In genomic region chr6:112093300-112093699, GRCm38 (mm10) we compare ENCODE assay signal across 19 mouse cellular contexts.
A peak's percentile ranks its signal among the peaks of the same experiment; 100 is the strongest.
DNase-seq lines count a peak whose midpoint lies in the region; ATAC-seq and TF ChIP-seq lines count a peak whose summit lies in the region.
"Had no signal": no experiment of that assay in that cellular context is flagged by ENCODE, and none has a peak within 500 bp of the region (broad histone marks: within the 10 kb centered on the region; RNA-seq: fewer than 3 reads in every experiment).

No protein-coding gene starts in this region.

- no peaks in the 10 kb centered on the region for H3K9me3 ChIP-seq in intestine, postnatal 0 days (ENCODE audit: control insufficient read depth)
- H3K9me3 ChIP-seq in intestine, embryonic 15.5 days, result no peaks in the 10 kb centered on the region
- no peaks in the 10 kb centered on the region for H3K9me3 ChIP-seq in midbrain, embryonic 14.5 days (ENCODE audit: control insufficient read depth, low read length)
- no peaks in the 10 kb centered on the region for H3K9me3 ChIP-seq in midbrain, embryonic 13.5 days
- H3K9me3 ChIP-seq: embryonic facial prominence, embryonic 15.5 days; limb, embryonic 15.5 days; megakaryocyte, embryonic 14.5 days; stomach, embryonic 15.5 days had no signal

- H3K27me3 ChIP-seq in intestine, postnatal 0 days (replicated peaks; ENCODE audit: control insufficient read depth, insufficient read depth, low read length), result no peaks in the 10 kb centered on the region
- no peaks in the 10 kb centered on the region for H3K27me3 ChIP-seq in intestine, embryonic 15.5 days (replicated peaks)
- H3K27me3 ChIP-seq in midbrain, embryonic 14.5 days (ENCODE audit: control insufficient read depth, insufficient read depth, low read length), result no peaks in the 10 kb centered on the region
- no peaks in the 10 kb centered on the region for H3K27me3 ChIP-seq in midbrain, embryonic 13.5 days
- H3K27me3 ChIP-seq: embryonic facial prominence, embryonic 15.5 days; limb, embryonic 15.5 days; megakaryocyte, embryonic 14.5 days; stomach, embryonic 15.5 days had no signal

- TF ChIP-seq CTCF in intestine, postnatal 0 days (IDR thresholded peaks at IDR 0.05; ENCODE audit: low read depth), result peak; percentile 42

- WGBS in intestine, postnatal 0 days, result 77% methylated on average over 3 of the region's 3 CpGs
- WGBS in intestine, embryonic 15.5 days, result 74% methylated on average over 3 of the region's 3 CpGs
- 89% methylated on average over 3 of the region's 3 CpGs for WGBS in midbrain, embryonic 14.5 days
- WGBS in midbrain, embryonic 13.5 days, result 84% methylated on average over 3 of the region's 3 CpGs

- no peak overlapping the region for H3K4me3 ChIP-seq in intestine, postnatal 0 days (ENCODE audit: low read depth, low read length)
- no peak overlapping the region for H3K4me3 ChIP-seq in intestine, embryonic 15.5 days (replicated peaks)
- no peak overlapping the region for H3K4me3 ChIP-seq in midbrain, embryonic 14.5 days (replicated peaks; ENCODE audit: low read depth, low read length)
- H3K4me3 ChIP-seq in midbrain, embryonic 13.5 days (replicated peaks), result no peak overlapping the region
- H3K4me3 ChIP-seq: embryonic facial prominence, embryonic 15.5 days; limb, embryonic 15.5 days; megakaryocyte, embryonic 14.5 days; myocyte; stomach, embryonic 15.5 days had no signal

- no peak overlapping the region for H3K27ac ChIP-seq in intestine, postnatal 0 days (ENCODE audit: low read depth, low read length)
- no peak overlapping the region for H3K27ac ChIP-seq in intestine, embryonic 15.5 days
- no peak overlapping the region for H3K27ac ChIP-seq in midbrain, embryonic 14.5 days (replicated peaks; ENCODE audit: low read depth, low read length)
- no peak overlapping the region for H3K27ac ChIP-seq in midbrain, embryonic 13.5 days
- H3K27ac ChIP-seq: embryonic facial prominence, embryonic 15.5 days; limb, embryonic 15.5 days; stomach, embryonic 15.5 days had no signal

- no peak overlapping the region for H3K4me2 ChIP-seq in intestine, postnatal 0 days (replicated peaks; ENCODE audit: low read depth)
- H3K4me2 ChIP-seq in intestine, embryonic 15.5 days (replicated peaks), result no peak overlapping the region
- H3K4me2 ChIP-seq in midbrain, embryonic 14.5 days (ENCODE audit: low read length), result no peak overlapping the region
- H3K4me2 ChIP-seq in midbrain, embryonic 13.5 days (replicated peaks), result no peak overlapping the region
- H3K4me2 ChIP-seq: embryonic facial prominence, embryonic 15.5 days; limb, embryonic 15.5 days; stomach, embryonic 15.5 days had no signal

- no peak for ATAC-seq in intestine, postnatal 0 days
- no peak for ATAC-seq in intestine, embryonic 15.5 days
- no peak for ATAC-seq in midbrain, embryonic 14.5 days (ENCODE audit: low FRiP score, low TSS enrichment)
- ATAC-seq in midbrain, embryonic 13.5 days, result no peak

- no peaks in the 10 kb centered on the region for H3K36me3 ChIP-seq in intestine, postnatal 0 days (ENCODE audit: control insufficient read depth, insufficient read depth)
- H3K36me3 ChIP-seq in intestine, embryonic 15.5 days, result no peaks in the 10 kb centered on the region
- H3K36me3 ChIP-seq in midbrain, embryonic 14.5 days (ENCODE audit: control insufficient read depth, insufficient read depth, low read length), result no peaks in the 10 kb centered on the region
- H3K36me3 ChIP-seq in midbrain, embryonic 13.5 days, result no peaks in the 10 kb centered on the region
- H3K36me3 ChIP-seq: embryonic facial prominence, embryonic 15.5 days; limb, embryonic 15.5 days; stomach, embryonic 15.5 days had no signal

- peak; percentile 33 for DNase-seq in midbrain, embryonic 14.5 days
- peak; percentile 24 for DNase-seq in embryo, embryonic 11 days
- DNase-seq in right cerebral cortex, postnatal 4 days, result peak; percentile 6
- no peak for DNase-seq in spleen, postnatal 36 days (ENCODE audit: low spot score in 2 of 2)
- DNase-seq: cerebellum, adult 9-10 months; heart, adult 18-20 months; heart, postnatal 10 days; kidney, postnatal 14 days; layer of hippocampus, postnatal 36 days; lung, adult 2 months; thymus, postnatal 25 days had no signal

- H3K9ac ChIP-seq in intestine, postnatal 0 days (ENCODE audit: low read depth, low read length), result no peak overlapping the region
- H3K9ac ChIP-seq in intestine, embryonic 15.5 days, result no peak overlapping the region
- no peak overlapping the region for H3K9ac ChIP-seq in midbrain, embryonic 14.5 days (replicated peaks; ENCODE audit: low read length)
- no peak overlapping the region for H3K9ac ChIP-seq in midbrain, embryonic 13.5 days (replicated peaks)
- H3K9ac ChIP-seq: embryonic facial prominence, embryonic 15.5 days; limb, embryonic 15.5 days; stomach, embryonic 15.5 days had no signal

- H3K4me1 ChIP-seq in intestine, postnatal 0 days (replicated peaks; ENCODE audit: control insufficient read depth, insufficient read depth, low read length), result no peaks in the 10 kb centered on the region
- no peaks in the 10 kb centered on the region for H3K4me1 ChIP-seq in intestine, embryonic 15.5 days (replicated peaks)
- H3K4me1 ChIP-seq in midbrain, embryonic 14.5 days (ENCODE audit: control insufficient read depth, insufficient read depth, low read length), result no peaks in the 10 kb centered on the region
- H3K4me1 ChIP-seq in midbrain, embryonic 13.5 days (replicated peaks), result no peaks in the 10 kb centered on the region
- H3K4me1 ChIP-seq: embryonic facial prominence, embryonic 15.5 days; limb, embryonic 15.5 days; megakaryocyte, embryonic 14.5 days; stomach, embryonic 15.5 days had no signal

Comparison
In these comparisons a context has a peak if more than half of its experiments do, and no peak if none do; other contexts are left out.
1. DNase-seq: peak in midbrain, embryonic 14.5 days (single experiment), embryo, embryonic 11 days (single experiment) and right cerebral cortex, postnatal 4 days (single experiment); none in spleen, postnatal 36 days (0 of 2).